Mouse (Mus musculus) C2C12 (cell line): ENCODE measurements around the gene Yod1.
A peak's percentile ranks its signal among the peaks of the same experiment; 100 is the strongest.

Experiments
- CEBPB ChIP-seq: IDR thresholded peaks from one replicate; pipeline ENCODE4 v1.6.1; 2011; ENCODE audit warnings: low read depth, mild to moderate bottlenecking, control low read depth, moderate library complexity
- CTCF ChIP-seq: IDR thresholded peaks from one replicate; pipeline ENCODE4 v1.5.1; 2011; ENCODE audit not compliant: control insufficient read depth, insufficient read depth, insufficient read length
- MAX ChIP-seq: IDR thresholded peaks from one replicate; pipeline ENCODE4 v1.6.1; 2011; ENCODE audit warnings: mild to moderate bottlenecking, control low read depth
- MYOD1 ChIP-seq: IDR thresholded peaks from one replicate; pipeline ENCODE4 v1.6.1; 2011; ENCODE audit warnings: low read depth; ENCODE audit not compliant: control insufficient read depth, insufficient read length
- MYOG ChIP-seq: IDR thresholded peaks from one replicate; pipeline ENCODE4 v1.6.1; 2011; ENCODE audit not compliant: control insufficient read depth, insufficient read length; ENCODE audit errors: extremely low read depth
- USF1 ChIP-seq: IDR thresholded peaks from one replicate; pipeline ENCODE4 v1.6.1; 2011; ENCODE audit warnings: low read depth, mild to moderate bottlenecking, control low read depth, moderate library complexity

- no peak for TF ChIP-seq CTCF
- no peak for TF ChIP-seq MAX
- TF ChIP-seq USF1: peak; percentile 8
- no peak for TF ChIP-seq CEBPB
- TF ChIP-seq MYOD1: no peak
- TF ChIP-seq MYOG: no peak
Measured at GRCm38 (mm10) chr1:130770981-130771494, 53.9 kb downstream of the Yod1 start.
